Mouse (Mus musculus) pancreas, adult 10 weeks (tissue): ENCODE results near the gene Serpina6. TPM values are rescaled to one million over a fixed set of nuclear protein-coding genes. Genes with fewer than 3 reads are reported as not detected.

Source experiments
- polyA plus RNA-seq: library from polyadenylated mRNA; stranded (reverse); fragments of 350-450 nt; fragmentation: Illumina TruSeq; extraction: RNeasy Lipid Tissue Mini Kit (QIAGEN cat#74804); gene quantifications from one replicate; pipeline ENCODE4 v1.2.3, GENCODE M21; 2015; ENCODE audit warnings: low read depth, low replicate concordance; ENCODE audit not compliant: insufficient read depth

Gene Serpina6
- polyA plus RNA-seq: not detected

DNA sequence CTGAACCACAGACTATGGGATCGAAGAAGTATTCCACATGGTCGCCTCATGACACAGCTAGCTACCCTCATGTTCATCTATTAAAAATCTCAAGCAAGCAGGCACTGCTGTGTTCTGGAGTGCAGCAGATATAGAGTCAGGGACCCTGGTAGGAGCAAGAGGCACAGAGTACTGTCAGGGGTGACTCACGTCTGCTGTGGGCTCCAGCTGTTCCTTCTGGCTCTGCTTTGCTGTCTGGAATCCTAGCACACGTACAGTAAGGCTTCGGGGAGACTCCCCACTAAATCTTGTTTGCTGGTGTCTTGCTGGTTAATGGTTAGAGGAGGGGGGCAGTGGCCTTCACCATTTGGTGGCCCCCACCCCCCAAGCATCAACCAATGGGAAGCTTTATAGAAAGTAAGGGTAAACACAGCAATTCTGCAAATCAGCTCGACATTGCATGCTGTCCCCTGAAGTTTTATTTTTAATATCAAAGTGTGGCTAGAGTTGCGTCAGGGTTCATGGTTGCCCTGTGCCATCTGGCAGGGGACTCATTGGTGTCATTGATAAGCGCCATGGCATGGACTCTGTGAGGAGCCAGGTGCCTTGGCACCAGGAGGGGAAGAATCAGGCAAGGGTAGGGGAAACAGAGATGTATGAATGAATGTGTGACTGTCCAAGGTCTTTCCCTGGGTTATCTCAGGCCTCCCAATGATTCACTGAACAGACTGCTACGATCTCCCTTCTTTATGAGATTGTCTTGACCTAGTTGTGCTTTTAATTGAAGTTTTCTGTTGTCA, at the start of gene Serpina6:
Gene Serpina6 (minus strand): TSS at position 365 of the 779 bp plus-strand sequence.

GRCm38 (mm10) chr12:103695429-103695828, 38.4 kb upstream of the Serpina6 start, which contains the start of gene Serpina1f:
Serpina1f (minus strand) TSS chr12:103695529.

GRCm38 (mm10) chr12:103676039-103676438, 19.0 kb upstream of the Serpina6 start, which contains the start of gene Serpina16:
Serpina16 (minus strand) TSS chr12:103676139.

GRCm38 (mm10) chr12:103631203-103631612, 25.8 kb downstream of the Serpina6 start, which contains the start of gene Serpina10:
Serpina10 (minus strand) TSS chr12:103631444.

Other genes starting within 250 kb of the Serpina6 start
- not detected for gene 9330161L09Rik, start 249.4 kb downstream of the Serpina6 start, polyA plus RNA-seq
- gene Ddx24, start 231.4 kb downstream of the Serpina6 start, polyA plus RNA-seq: 10.5 TPM
- gene Ifi27, start 223.0 kb downstream of the Serpina6 start, polyA plus RNA-seq: 155 TPM
- gene Ifi27l2a, start 213.5 kb downstream of the Serpina6 start, polyA plus RNA-seq: 99.7 TPM
- 0.79 TPM for gene Ifi27l2b, start 200.0 kb downstream of the Serpina6 start, polyA plus RNA-seq
- gene Ppp4r4, start 124.9 kb downstream of the Serpina6 start, polyA plus RNA-seq: 4.9 TPM
- gene Serpina10, start 25.8 kb downstream of the Serpina6 start, polyA plus RNA-seq: 2.8 TPM
- gene Serpina16, start 18.9 kb upstream of the Serpina6 start, polyA plus RNA-seq: not detected
- not detected for gene Serpina1f, start 38.3 kb upstream of the Serpina6 start, polyA plus RNA-seq
- not detected for gene Serpina1d, start 116.4 kb upstream of the Serpina6 start, polyA plus RNA-seq
- gene Serpina1b, start 173.2 kb upstream of the Serpina6 start, polyA plus RNA-seq: not detected
- gene Serpina1a, start 206.3 kb upstream of the Serpina6 start, polyA plus RNA-seq: not detected
- gene Serpina1c, start 247.7 kb upstream of the Serpina6 start, polyA plus RNA-seq: not detected